In the genomic region with DNA sequence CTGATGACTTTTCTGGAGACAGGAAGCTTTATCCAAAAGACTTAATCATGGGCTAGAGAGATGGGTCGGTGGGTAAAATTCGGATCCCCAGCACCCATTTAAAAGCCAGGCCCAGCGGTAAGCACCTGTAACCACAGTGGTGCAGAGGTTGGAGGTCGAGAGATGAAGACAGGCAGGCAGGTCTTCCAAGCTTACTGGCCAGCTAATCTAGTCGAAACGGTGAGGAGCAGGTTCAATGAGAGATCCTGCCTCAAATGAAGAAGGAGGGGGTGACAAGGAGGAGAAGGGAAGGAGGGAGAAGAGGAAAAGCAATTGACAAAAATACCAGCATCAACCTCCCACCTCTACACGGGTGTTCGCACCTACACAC, we compare ENCODE assay signal across 13 mouse cellular contexts.
"Had no signal": no experiment of that assay in that cellular context is flagged by ENCODE, and none has a peak within 500 bp of the region (broad histone marks: within the 10 kb centered on the region; RNA-seq: fewer than 3 reads in every experiment).

No protein-coding gene starts in this region.

- H3K4me3 ChIP-seq: layer of hippocampus, adult 2 months; limb, embryonic 10.5 days; limb, embryonic 13.5 days; midbrain, embryonic 12.5 days; midbrain, embryonic 15.5 days; neural tube, embryonic 13.5 days; stomach, embryonic 15.5 days had no signal

- ATAC-seq: intestine, embryonic 16.5 days; lung, postnatal 0 days; midbrain, embryonic 15.5 days had no signal

- H3K36me3 ChIP-seq: limb, embryonic 10.5 days; limb, embryonic 13.5 days; midbrain, embryonic 12.5 days; midbrain, embryonic 15.5 days; neural tube, embryonic 13.5 days; stomach, embryonic 15.5 days had no signal

- H3K4me1 ChIP-seq: limb, embryonic 10.5 days; neural tube, embryonic 13.5 days; stomach, embryonic 15.5 days had no signal

- H3K4me2 ChIP-seq: limb, embryonic 13.5 days; lung, embryonic 14.5 days; midbrain, embryonic 12.5 days; midbrain, embryonic 15.5 days; neural tube, embryonic 13.5 days; stomach, embryonic 15.5 days had no signal

- H3K27ac ChIP-seq: kidney, postnatal 0 days; layer of hippocampus, adult 2 months; limb, embryonic 10.5 days; limb, embryonic 13.5 days; liver, embryonic 14.5 days; macrophage; midbrain, embryonic 12.5 days; midbrain, embryonic 15.5 days; neural tube, embryonic 13.5 days; stomach, embryonic 15.5 days had no signal

- H3K9me3 ChIP-seq: limb, embryonic 10.5 days; limb, embryonic 13.5 days; midbrain, embryonic 12.5 days; midbrain, embryonic 15.5 days; neural tube, embryonic 13.5 days; stomach, embryonic 15.5 days had no signal

- H3K27me3 ChIP-seq: limb, embryonic 13.5 days; midbrain, embryonic 12.5 days; midbrain, embryonic 15.5 days; neural tube, embryonic 13.5 days; stomach, embryonic 15.5 days had no signal

- H3K9ac ChIP-seq: limb, embryonic 13.5 days; liver, embryonic 14.5 days; lung, embryonic 14.5 days; midbrain, embryonic 12.5 days; midbrain, embryonic 15.5 days; neural tube, embryonic 13.5 days; stomach, embryonic 15.5 days had no signal
